Mouse (Mus musculus) adrenal gland, postnatal 0 days (tissue): ENCODE data around the gene Gm20867. TPM values are rescaled to one million over a fixed set of nuclear protein-coding genes. Genes with fewer than 3 reads are reported as not detected.

ENCODE experiments used
- polyA plus RNA-seq: library from polyadenylated mRNA; unstranded; fragments of >200 nt; fragmentation: Nextera tagmentation; extraction: Ambion mirVana; gene quantifications from 2 replicates; pipeline ENCODE4 v1.2.1, GENCODE M21; 2015

Gm20867 gene
- not detected in 2 replicates for polyA plus RNA-seq

GRCm38 (mm10) chrY:77963104-77963503 lies at the start of gene Gm20867:
Gene Gm20867, minus strand, starts transcription at chrY:77963204.

Other genes with a start within 250 kb of the Gm20867 start
- not detected in 2 replicates for gene Gm29564, start 249.8 kb upstream of the Gm20867 start, polyA plus RNA-seq